Mouse (Mus musculus) E14TG2a.4 (cell line): Measurements from ENCODE around the gene Lss.

ENCODE experiments used
- CTCF ChIP-seq: conservative IDR thresholded peaks from 2 replicates; pipeline ENCODE4 v1.5.1; 2014; ENCODE audit warnings: low read length
- NANOG ChIP-seq: IDR thresholded peaks from 2 replicates; pipeline ENCODE4 v1.6.1; 2014; ENCODE audit warnings: borderline replicate concordance, low read length, mixed read lengths
- POU5F1 ChIP-seq: IDR thresholded peaks from 2 replicates; pipeline ENCODE4 v1.6.1; 2014; ENCODE audit warnings: low read length, borderline replicate concordance

- TF ChIP-seq CTCF (no peak), NANOG (no peak), POU5F1 (no peak)
Measured at GRCm38 (mm10) chr10:76497522-76497921, 33.9 kb upstream of the Lss start.
